Mouse (Mus musculus) heart, embryonic 11.5 days (tissue): ENCODE data around the gene Olfr180. TPM values are rescaled to one million over a fixed set of nuclear protein-coding genes. Genes with fewer than 3 reads are reported as not detected.

ENCODE experiments used
- ATAC-seq: fragments of 200-750 bp; cut with Nextera tagmentation; replicated peaks from 2 replicates; pipeline ENCODE4 v1.8.0; 2017; ENCODE audit warnings: moderate library complexity; ENCODE audit not compliant: insufficient number of reproducible peaks, low FRiP score, low TSS enrichment
- H3K27ac ChIP-seq: fragments of 300-500 bp; sonication (generic); 2 replicates; pipeline ENCODE4 v1.5.1; 2014; ENCODE audit warnings: mild to moderate bottlenecking, low read depth, low read length
- H3K27me3 ChIP-seq: fragments of 300-500 bp; sonication (generic); 2 replicates; pipeline ENCODE4 v1.6.1; 2014; ENCODE audit warnings: mild to moderate bottlenecking, low read length, mixed read lengths; ENCODE audit not compliant: control insufficient read depth, insufficient read depth
- H3K36me3 ChIP-seq: fragments of 300-500 bp; sonication (generic); 2 replicates; pipeline ENCODE4 v1.6.1; 2014; ENCODE audit warnings: mild to moderate bottlenecking, low read length, moderate library complexity, mixed read lengths; ENCODE audit not compliant: control insufficient read depth, insufficient read depth
- H3K4me1 ChIP-seq: fragments of 300-500 bp; sonication (generic); 2 replicates; pipeline ENCODE4 v1.6.1; 2014; ENCODE audit warnings: low read length; ENCODE audit not compliant: control insufficient read depth, insufficient read depth
- H3K4me2 ChIP-seq: fragments of 300-500 bp; sonication (generic); 2 replicates; pipeline ENCODE4 v1.6.1; 2014; ENCODE audit warnings: mild to moderate bottlenecking, moderate library complexity
- H3K4me3 ChIP-seq: fragments of 300-500 bp; sonication (generic); 2 replicates; pipeline ENCODE4 v1.5.1; 2014; ENCODE audit warnings: low read depth, low read length
- H3K9ac ChIP-seq: fragments of 300-500 bp; sonication (generic); 2 replicates; pipeline ENCODE4 v1.6.1; 2014; ENCODE audit warnings: mild to moderate bottlenecking, low read depth, low read length, moderate library complexity
- H3K9me3 ChIP-seq: fragments of 300-500 bp; sonication (generic); replicated peaks from 2 replicates; pipeline ENCODE4 v1.6.1; 2016; ENCODE audit warnings: low read length; ENCODE audit not compliant: control insufficient read depth
- WGBS: fragments of 180-500 bp; shearing (Covaris S2); extraction: QIAGEN DNeasy Blood & Tissue Kit; methylation state at CpG from one replicate; pipeline ENCODE4 v1.1.7; 2014; ENCODE audit not compliant: insufficient replicate concordance; 5-methylcytosine and 5-hydroxymethylcytosine counted together
- polyA plus RNA-seq: library from polyadenylated mRNA; unstranded; fragments of >200 nt; fragmentation: Nextera tagmentation; extraction: Ambion mirVana; gene quantifications from 2 replicates; pipeline ENCODE4 v1.2.1, GENCODE M21; 2014

The Olfr180 gene
- not detected in 2 replicates for polyA plus RNA-seq

GRCm38 (mm10) chr16:58929292-58929691, at the start of gene Olfr180:
TSS of gene Olfr180 (minus strand) at chr16:58929392.
- Histone ChIP-seq H3K4me2 (no peak within 1 kb of the TSS), H3K9ac (no peak within 1 kb of the TSS), H3K4me1 (no peaks in the 10 kb centered on the region), H3K9me3 (no peaks in the 10 kb centered on the region), H3K4me3 (no peak within 1 kb of the TSS), H3K27me3 (no peaks in the 10 kb centered on the region), H3K27ac (no peak within 1 kb of the TSS), H3K36me3 (no peaks in the 10 kb centered on the region)
- 72% methylated on average over 4 of the region's 4 CpGs for WGBS
- ATAC-seq, result no peak

- no peak within 1 kb of the TSS for H3K4me2 ChIP-seq
- H3K27ac ChIP-seq, result no peak within 1 kb of the TSS
- no peaks in the 10 kb centered on the region for H3K9me3 ChIP-seq
- ATAC-seq, result no peak
- no peak within 1 kb of the TSS for H3K4me3 ChIP-seq
- no peaks in the 10 kb centered on the region for H3K4me1 ChIP-seq
- no peaks in the 10 kb centered on the region for H3K36me3 ChIP-seq
- no peaks in the 10 kb centered on the region for H3K27me3 ChIP-seq
- H3K9ac ChIP-seq, result no peak within 1 kb of the TSS
- 40% methylated on average over 1 of the region's 1 CpGs for WGBS
These were observed 537 bp downstream of the Olfr180 start, which contains the start of gene Olfr181 for GRCm38 (mm10) chr16:58928655-58929054. TSS of gene Olfr181 (minus strand) at chr16:58928755.

DNA sequence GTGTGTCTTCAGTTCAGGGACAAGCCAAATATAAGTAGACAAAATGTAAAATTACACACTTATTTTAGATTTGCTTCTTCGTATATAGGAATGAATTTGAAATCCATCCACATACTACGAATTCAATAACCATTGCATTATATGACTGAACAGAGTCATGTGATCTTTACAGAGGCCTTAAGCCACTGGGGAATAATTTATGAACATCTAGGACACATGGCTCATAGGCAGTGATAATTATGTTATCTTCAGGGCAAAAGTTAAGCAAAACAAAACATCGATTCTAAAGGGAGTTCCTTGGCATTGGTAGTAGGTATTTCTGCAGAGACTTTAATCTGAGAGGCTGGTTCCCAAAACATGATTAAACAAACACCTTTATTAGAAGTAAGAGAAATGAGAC, 37.2 kb downstream of the Olfr180 start, which contains the start of gene Olfr178:
Gene Olfr178 (minus strand): TSS at position 101 of the 400 bp plus-strand sequence.
- Histone ChIP-seq H3K9ac (no peak within 1 kb of the TSS), H3K27ac (no peak within 1 kb of the TSS), H3K9me3 (no peaks in the 10 kb centered on the region), H3K4me3 (no peak within 1 kb of the TSS), H3K4me1 (no peaks in the 10 kb centered on the region), H3K36me3 (no peaks in the 10 kb centered on the region), H3K27me3 (no peaks in the 10 kb centered on the region), H3K4me2 (no peak within 1 kb of the TSS)
- no peak for ATAC-seq
- WGBS, result 78% methylated on average over 3 of the region's 3 CpGs

DNA sequence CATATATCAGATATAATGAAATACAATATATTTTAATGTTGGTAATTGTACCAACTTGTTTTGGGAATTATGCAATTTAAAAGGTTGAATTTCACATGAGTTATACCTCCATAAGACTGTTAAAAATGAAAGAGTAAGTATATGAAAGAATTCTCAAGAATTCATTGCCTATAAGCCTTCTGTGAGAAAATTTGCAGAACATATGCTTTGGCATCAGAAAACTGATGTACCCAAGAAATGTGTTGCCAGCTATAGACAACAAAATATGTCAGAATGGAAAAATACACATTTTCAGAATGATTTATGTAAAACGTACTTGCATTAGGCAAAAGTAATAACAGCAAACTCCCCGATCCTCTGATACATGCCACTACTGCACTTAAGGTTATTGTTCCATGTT, 44.8 kb downstream of the Olfr180 start:
- WGBS, result 90% methylated on average over 2 of the region's 2 CpGs
- H3K27ac ChIP-seq, result no peak overlapping the region
- ATAC-seq, result no peak
- H3K36me3 ChIP-seq, result no peaks in the 10 kb centered on the region
- H3K4me1 ChIP-seq, result no peaks in the 10 kb centered on the region
- H3K9ac ChIP-seq, result no peak overlapping the region
- no peaks in the 10 kb centered on the region for H3K9me3 ChIP-seq
- no peak overlapping the region for H3K4me3 ChIP-seq
- H3K4me2 ChIP-seq, result no peak overlapping the region
- H3K27me3 ChIP-seq, result no peaks in the 10 kb centered on the region

- Histone ChIP-seq H3K9me3 (no peaks in the 10 kb centered on the region), H3K9ac (no peak within 1 kb of the TSS), H3K27me3 (no peaks in the 10 kb centered on the region), H3K36me3 (no peaks in the 10 kb centered on the region), H3K4me1 (no peaks in the 10 kb centered on the region), H3K27ac (no peak within 1 kb of the TSS), H3K4me3 (no peak within 1 kb of the TSS), H3K4me2 (no peak within 1 kb of the TSS)
- 42% methylated on average over 1 of the region's 1 CpGs for WGBS
- no peak for ATAC-seq
These were observed 54.5 kb downstream of the Olfr180 start, which contains the start of gene Olfr177 for GRCm38 (mm10) chr16:58874668-58875067. TSS of gene Olfr177 (minus strand) at chr16:58874768.

Other genes with a start within 250 kb of the Olfr180 start
- not detected in 2 replicates for gene Gpr15, start 210.3 kb downstream of the Olfr180 start, polyA plus RNA-seq
- 113 and 122 TPM in 2 replicates for gene Cldnd1, start 201.5 kb downstream of the Olfr180 start, polyA plus RNA-seq
- not detected in 2 replicates for gene Olfr172, start 166.2 kb downstream of the Olfr180 start, polyA plus RNA-seq
- not detected in 2 replicates for gene Olfr173, start 129.1 kb downstream of the Olfr180 start, polyA plus RNA-seq
- not detected in 2 replicates for gene Olfr175-ps1, start 102.6 kb downstream of the Olfr180 start, polyA plus RNA-seq
- not detected in 2 replicates for gene Olfr177, start 54.6 kb downstream of the Olfr180 start, polyA plus RNA-seq
- not detected in 2 replicates for gene Olfr178, start 37.3 kb downstream of the Olfr180 start, polyA plus RNA-seq
- not detected in 2 replicates for gene Olfr181, start 637 bp downstream of the Olfr180 start, polyA plus RNA-seq
- not detected in 2 replicates for gene Olfr183, start 66.0 kb upstream of the Olfr180 start, polyA plus RNA-seq
- gene Olfr186, start 100.9 kb upstream of the Olfr180 start, polyA plus RNA-seq, result not detected in 2 replicates
- not detected in 2 replicates for gene Olfr187, start 110.4 kb upstream of the Olfr180 start, polyA plus RNA-seq
- gene Olfr190, start 148.6 kb upstream of the Olfr180 start, polyA plus RNA-seq, result not detected in 2 replicates
- gene Olfr191, start 160.4 kb upstream of the Olfr180 start, polyA plus RNA-seq, result not detected in 2 replicates
- not detected in 2 replicates for gene Olfr193, start 182.5 kb upstream of the Olfr180 start, polyA plus RNA-seq
- not detected in 2 replicates for gene Olfr194, start 191.7 kb upstream of the Olfr180 start, polyA plus RNA-seq
- gene Olfr195, start 217.7 kb upstream of the Olfr180 start, polyA plus RNA-seq, result not detected in 2 replicates
- not detected in 2 replicates for gene Olfr196, start 241.1 kb upstream of the Olfr180 start, polyA plus RNA-seq